Mouse (Mus musculus): ENCODE measurements around the gene Zfp790.
A peak's percentile ranks its signal among the peaks of the same experiment; 100 is the strongest.

Zfp790 gene

GRCm38 (mm10) chr7:29815910-29816429 is at the start of gene Zfp790:
Gene Zfp790, plus strand, starts transcription at chr7:29816114.
- peak; percentile 91 to 93 for DNase-seq

GRCm38 (mm10) chr7:29767058-29767686 is 48.7 kb upstream of the Zfp790 start:
- peak; percentile 83 to 86 for DNase-seq

- DNase-seq = peak; percentile 93 to 95
Measured at GRCm38 (mm10) chr7:29768090-29768900, 47.6 kb upstream of the Zfp790 start, which contains the start of gene Zfp84. Gene Zfp84, plus strand, starts transcription at chr7:29768552.

- no peak for DNase-seq
Measured at GRCm38 (mm10) chr7:29768980-29769379, 46.9 kb upstream of the Zfp790 start.

GRCm38 (mm10) chr7:29773503-29773902 is 42.4 kb upstream of the Zfp790 start:
- no peak for DNase-seq

- no peak for DNase-seq
Measured at GRCm38 (mm10) chr7:29774371-29774770, 41.5 kb upstream of the Zfp790 start.

- DNase-seq = no peak
Measured at GRCm38 (mm10) chr7:29776568-29776967, 39.3 kb upstream of the Zfp790 start.

GRCm38 (mm10) chr7:29777372-29777771 is 38.5 kb upstream of the Zfp790 start:
- no peak for DNase-seq

- DNase-seq = peak; percentile 80 to 83
Measured at GRCm38 (mm10) chr7:29783871-29784551, 31.9 kb upstream of the Zfp790 start, which contains the start of gene Zfp30. Gene Zfp30, plus strand, starts transcription at chr7:29783998.

- no peak for DNase-seq
Measured at GRCm38 (mm10) chr7:29785023-29785422, 30.9 kb upstream of the Zfp790 start.

- DNase-seq = no peak
Measured at GRCm38 (mm10) chr7:29785888-29786287, 30.0 kb upstream of the Zfp790 start.

- no peak for DNase-seq
Measured at GRCm38 (mm10) chr7:29792906-29793305, 23.0 kb upstream of the Zfp790 start.

- DNase-seq = no peak
Measured at GRCm38 (mm10) chr7:29807046-29807445, 8.9 kb upstream of the Zfp790 start.

GRCm38 (mm10) chr7:29812244-29812643 is 3.7 kb upstream of the Zfp790 start:
- no peak for DNase-seq

- no peak for DNase-seq
Measured at GRCm38 (mm10) chr7:29814381-29814780, 1.5 kb upstream of the Zfp790 start.

GRCm38 (mm10) chr7:29815061-29815784 is 691 bp upstream of the Zfp790 start:
- no peak for DNase-seq

- DNase-seq = peak; percentile 68 to 72
Measured at GRCm38 (mm10) chr7:29818619-29819254, 2.8 kb downstream of the Zfp790 start.

- DNase-seq = peak; percentile 50 to 76
Measured at GRCm38 (mm10) chr7:29828001-29828400, 12.1 kb downstream of the Zfp790 start.

GRCm38 (mm10) chr7:29829804-29830203 is 13.9 kb downstream of the Zfp790 start:
- DNase-seq = no peak

GRCm38 (mm10) chr7:29836816-29837215 is 20.9 kb downstream of the Zfp790 start:
- DNase-seq = no peak

GRCm38 (mm10) chr7:29839256-29839655 is 23.3 kb downstream of the Zfp790 start:
- DNase-seq = no peak

GRCm38 (mm10) chr7:29842105-29842504 is 26.2 kb downstream of the Zfp790 start:
- DNase-seq = peak; percentile 9 to 29
